Mouse (Mus musculus) forebrain, postnatal 0 days (tissue): ENCODE measurements around the gene Slc2a9. TPM values are rescaled to one million over a fixed set of nuclear protein-coding genes. Genes with fewer than 3 reads are reported as not detected.
A peak's percentile ranks its signal among the peaks of the same experiment; 100 is the strongest.
"Not testable (repeated sequence)": the region's sequence is repeated elsewhere in the genome, so short reads cannot be mapped to it uniquely, and the experiment has no call there.

Experiments
- ATAC-seq: fragments of 200-750 bp; cut with Nextera tagmentation; 2 replicates; pipeline ENCODE4 v1.8.0; 2017; ENCODE audit warnings: mild to moderate bottlenecking, moderate library complexity
- DNase-seq: peaks from one replicate; pipeline ENCODE4 v3.0.0-alpha.2; 2015
- H3K27ac ChIP-seq: fragments of 300-500 bp; sonication (generic); 2 replicates; pipeline ENCODE4 v1.5.1; 2014; ENCODE audit warnings: low read depth, mild to moderate bottlenecking, antibody characterized with exemption, low read length, moderate library complexity, mixed read lengths
- H3K27me3 ChIP-seq: fragments of 300-500 bp; sonication (generic); 2 replicates; pipeline ENCODE4 v1.6.1; 2014; ENCODE audit warnings: mild to moderate bottlenecking, low read length, mixed read lengths; ENCODE audit not compliant: insufficient read depth
- H3K36me3 ChIP-seq: fragments of 300-500 bp; sonication (generic); 2 replicates; pipeline ENCODE4 v1.6.1; 2014; ENCODE audit warnings: mild to moderate bottlenecking, moderate library complexity; ENCODE audit not compliant: insufficient read depth
- H3K4me1 ChIP-seq: fragments of 300-500 bp; sonication (generic); 2 replicates; pipeline ENCODE4 v1.6.1; 2014; ENCODE audit warnings: antibody characterized with exemption; ENCODE audit not compliant: insufficient read depth
- H3K4me2 ChIP-seq: fragments of 300-500 bp; sonication (generic); 2 replicates; pipeline ENCODE4 v1.6.1; 2014; ENCODE audit warnings: low read depth, mild to moderate bottlenecking, moderate library complexity
- H3K4me3 ChIP-seq: fragments of 300-500 bp; sonication (generic); 2 replicates; pipeline ENCODE4 v1.5.1; 2014; ENCODE audit warnings: low read depth, low read length, mixed read lengths
- H3K9ac ChIP-seq: fragments of 300-500 bp; sonication (generic); 2 replicates; pipeline ENCODE4 v1.6.1; 2014; ENCODE audit warnings: mild to moderate bottlenecking
- H3K9me3 ChIP-seq: fragments of 300-500 bp; sonication (generic); 2 replicates; pipeline ENCODE4 v1.6.1; 2016; ENCODE audit warnings: low read length
- CTCF ChIP-seq: sonication (generic); IDR thresholded peaks from 2 replicates; pipeline ENCODE4 v1.5.1; 2016; ENCODE audit warnings: antibody characterized with exemption, control low read depth, low read depth
- WGBS: fragments of 180-500 bp; shearing (Covaris S2); extraction: QIAGEN DNeasy Blood & Tissue Kit; methylation state at CpG from one replicate; pipeline ENCODE4 v1.1.7; 2014; 5-methylcytosine and 5-hydroxymethylcytosine counted together
- polyA plus RNA-seq: library from polyadenylated mRNA; unstranded; fragments of >200 nt; fragmentation: Nextera tagmentation; extraction: Ambion mirVana; gene quantifications from 2 replicates; pipeline ENCODE4 v1.2.1, GENCODE M21; 2015
- total RNA-seq: library from RNA; depleted of rRNA; stranded (reverse); fragments of >200 nt; gene quantifications from 2 replicates; pipeline ENCODE4 v1.2.3, GENCODE M21; 2014

The Slc2a9 gene
- total and polyA plus RNA-seq, 2 experiments from 2014 or later = 0.81 to 5.0 TPM

DNA sequence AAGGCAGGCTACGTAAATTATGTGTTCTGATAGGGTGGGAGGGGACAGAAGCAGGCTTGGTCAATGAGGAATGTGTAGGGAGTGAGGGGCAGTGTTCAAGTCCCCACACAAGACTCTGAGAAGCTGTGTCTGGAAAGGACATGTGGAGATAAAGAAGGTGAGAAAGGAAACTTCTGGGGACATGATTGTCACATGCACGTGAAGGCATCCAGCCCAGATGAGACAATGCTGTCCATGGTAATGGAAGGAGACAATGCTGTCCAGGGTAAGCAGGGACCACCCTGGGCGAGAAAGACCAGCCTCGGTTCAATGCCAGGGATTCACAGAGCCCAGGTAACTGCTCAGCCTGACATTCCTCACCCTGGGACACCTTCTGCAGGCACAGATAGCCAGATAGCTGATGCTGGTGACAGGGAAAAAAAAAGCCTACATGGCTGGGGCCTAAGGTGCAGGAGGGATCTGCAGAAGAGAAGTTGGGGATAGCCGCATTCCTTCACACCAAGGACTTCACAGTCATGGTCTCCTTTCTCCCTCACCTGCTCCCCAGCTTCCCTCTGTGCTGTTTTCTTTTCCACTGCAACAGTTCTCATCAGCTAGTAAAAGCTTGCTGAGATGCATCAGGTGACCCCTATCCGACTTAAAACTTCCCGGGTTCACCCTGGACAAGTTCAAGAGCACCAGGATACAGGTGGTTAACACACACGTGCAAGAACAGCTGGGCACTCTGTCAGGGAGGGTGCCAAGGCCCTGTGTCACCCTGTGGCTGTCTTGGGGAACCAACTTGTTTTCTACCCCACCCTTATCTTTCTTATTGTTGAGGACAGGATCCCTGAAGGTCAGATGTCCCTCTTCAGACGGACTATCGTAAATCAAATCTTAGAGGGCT lies 21.9 kb downstream of the Slc2a9 start:
- H3K27me3 ChIP-seq = no peaks in the 10 kb centered on the region
- WGBS = 85% methylated on average over 10 of the region's 10 CpGs
- H3K9me3 ChIP-seq = no peaks in the 10 kb centered on the region
- peaks cover 7% of the 10 kb centered on the region; the same call in 1 of the 2 replicates for H3K4me1 ChIP-seq
- no peak overlapping the region for H3K27ac ChIP-seq
- H3K4me3 ChIP-seq = no peak overlapping the region
- DNase-seq (no peak), ATAC-seq (no peak)
- no peak overlapping the region for H3K4me2 ChIP-seq
- no peak for TF ChIP-seq CTCF
- H3K9ac ChIP-seq = no peak overlapping the region
- H3K36me3 ChIP-seq = no peaks in the 10 kb centered on the region

DNA sequence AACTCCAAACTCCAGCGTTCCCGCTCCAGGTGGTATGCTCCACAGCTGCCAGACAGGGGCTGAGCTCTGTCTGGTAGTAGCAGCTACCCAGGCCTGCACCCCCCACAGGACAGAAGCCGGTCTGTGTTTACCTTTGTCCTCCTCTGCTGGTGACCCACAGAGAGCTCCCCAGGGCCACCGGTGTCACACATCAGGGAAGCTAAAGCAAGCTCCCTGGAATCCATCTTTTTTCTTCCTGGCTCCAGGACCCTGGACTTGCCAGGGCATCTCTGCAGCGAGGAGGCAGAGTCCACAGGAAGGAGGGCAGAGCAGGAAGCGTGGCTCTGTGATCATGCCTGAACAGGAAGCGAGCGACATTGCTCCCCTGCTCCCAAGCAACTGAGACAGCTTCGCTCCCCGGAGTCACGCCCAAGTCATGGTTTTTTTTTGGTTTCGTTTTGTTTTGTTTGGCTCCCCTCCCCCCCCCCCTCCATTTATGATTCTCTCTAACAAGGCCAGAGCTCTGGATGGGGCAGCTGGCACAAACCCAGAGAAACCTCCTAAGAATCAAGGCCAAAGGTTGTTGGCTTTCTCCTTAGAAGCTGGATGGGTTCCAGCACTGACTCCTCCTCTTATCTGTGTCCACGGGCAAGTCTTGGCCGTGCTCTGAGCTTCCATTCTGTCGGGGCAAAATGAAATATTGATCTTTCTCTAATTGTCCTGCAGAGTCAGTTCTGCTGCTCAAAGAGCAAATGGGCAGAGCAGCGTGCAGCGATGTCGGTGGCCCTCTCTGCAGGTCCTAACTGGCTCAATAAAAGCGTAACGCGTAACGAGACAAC lies 22.8 kb downstream of the Slc2a9 start:
- Histone ChIP-seq H3K36me3 (no peaks in the 10 kb centered on the region), H3K9ac (peak overlapping the region; percentile 41), H3K4me1 (peaks cover 7% of the 10 kb centered on the region; the same call in 1 of the 2 replicates), H3K9me3 (no peaks in the 10 kb centered on the region), H3K4me3 (peak overlapping the region; percentile 11; the same call in 1 of the 2 replicates), H3K4me2 (peak overlapping the region; percentile 41), H3K27ac (peak overlapping the region; percentile 22; the same call in 1 of the 2 replicates), H3K27me3 (no peaks in the 10 kb centered on the region)
- no peak for TF ChIP-seq CTCF
- 25% methylated on average over 22 of the region's 22 CpGs for WGBS
- ATAC-seq = peak; percentile 75
- DNase-seq = peak; percentile 45

DNA sequence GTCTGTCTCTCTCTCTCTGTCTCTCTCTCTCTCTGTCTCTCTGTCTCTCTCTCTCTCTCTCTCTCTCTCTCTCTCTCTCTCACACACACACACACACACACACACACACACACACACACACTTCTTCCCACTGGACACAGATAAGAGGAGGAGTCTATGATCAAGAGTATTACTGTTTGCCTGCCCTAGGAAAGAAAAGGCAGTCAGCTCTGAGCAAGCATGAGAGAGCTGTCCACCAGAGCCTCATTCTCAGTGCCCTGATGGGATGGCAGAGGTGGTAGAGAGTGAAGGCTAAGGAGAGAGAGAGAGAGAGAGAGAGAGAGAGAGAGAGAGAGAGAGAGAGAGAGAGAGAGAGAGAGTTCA lies 23.4 kb downstream of the Slc2a9 start:
- Histone ChIP-seq H3K4me3 (0 out of 2 replicates have a peak overlapping the region, but pooled peaks have one; percentile 11), H3K4me2 (peak overlapping the region; percentile 41)
- H3K9ac ChIP-seq, DNase-seq, H3K36me3 ChIP-seq, H3K27ac ChIP-seq, H3K4me1 ChIP-seq, H3K27me3 ChIP-seq, H3K9me3 ChIP-seq: not testable (repeated sequence)
- peak; percentile 55 for ATAC-seq

DNA sequence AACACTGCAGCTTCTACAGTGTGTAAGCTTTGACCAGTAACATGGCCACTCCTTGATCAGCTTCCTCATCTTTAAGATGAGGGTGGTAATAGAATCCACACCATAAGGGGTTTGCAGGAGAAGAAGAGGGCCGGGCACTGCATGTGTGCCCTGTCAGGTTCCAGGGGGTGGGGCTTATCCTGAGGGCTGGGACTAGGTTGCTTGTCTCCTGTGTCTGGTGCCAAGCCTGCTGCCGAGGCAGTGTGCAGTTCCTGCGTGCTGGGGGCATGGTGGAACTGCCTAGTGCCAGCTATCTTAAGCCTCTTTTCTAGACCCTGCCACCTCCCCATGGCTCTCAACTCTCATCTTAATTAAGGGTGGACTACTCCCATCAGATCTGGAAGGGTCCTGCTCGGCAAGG lies 23.9 kb downstream of the Slc2a9 start:
- TF ChIP-seq CTCF = no peak
- no peaks in the 10 kb centered on the region for H3K9me3 ChIP-seq
- H3K27me3 ChIP-seq = no peaks in the 10 kb centered on the region
- H3K36me3 ChIP-seq = no peaks in the 10 kb centered on the region
- peak; percentile 67 for ATAC-seq
- no peak overlapping the region for H3K4me2 ChIP-seq
- WGBS = 14% methylated on average over 3 of the region's 4 CpGs
- no peak overlapping the region for H3K9ac ChIP-seq
- no peak overlapping the region for H3K4me3 ChIP-seq
- no peak overlapping the region for H3K27ac ChIP-seq
- H3K4me1 ChIP-seq = peaks cover 7% of the 10 kb centered on the region; the same call in 1 of the 2 replicates
- no peak for DNase-seq

DNA sequence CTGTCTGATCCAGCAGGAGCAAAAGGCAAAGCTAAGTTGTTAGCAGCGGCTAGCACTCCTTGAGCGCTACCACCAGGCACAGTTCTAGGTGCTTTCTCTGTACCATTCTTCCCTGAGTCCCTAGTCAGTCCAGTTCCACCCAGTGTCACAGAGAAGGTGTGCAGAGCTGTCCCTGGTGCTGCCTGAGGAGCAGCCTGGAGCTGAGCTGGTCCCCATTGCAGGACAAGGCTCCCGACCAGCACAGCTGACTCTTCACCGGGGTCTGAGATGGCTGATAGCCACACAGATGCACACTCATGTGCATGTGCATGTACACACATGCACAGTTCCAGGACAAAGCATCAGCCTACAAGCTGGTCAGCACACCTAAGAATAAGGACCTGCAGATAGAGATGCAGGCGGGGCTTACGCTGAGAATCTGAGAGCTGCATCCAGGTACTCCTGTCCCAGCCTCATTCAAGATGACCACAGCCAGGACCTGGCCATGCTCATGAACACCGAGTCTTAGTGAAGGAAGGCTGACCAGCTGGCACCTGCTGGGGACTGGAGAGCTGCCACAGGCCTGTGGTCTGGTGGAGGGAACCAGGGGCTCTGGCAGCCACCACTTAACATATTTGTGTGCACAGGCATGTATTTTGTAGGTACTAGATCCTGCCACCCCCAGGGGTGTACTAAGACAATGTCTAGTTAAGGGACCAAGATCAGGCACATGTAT lies 25.1 kb downstream of the Slc2a9 start:
- TF ChIP-seq CTCF = no peak
- H3K27ac ChIP-seq = no peak overlapping the region
- no peak overlapping the region for H3K4me2 ChIP-seq
- H3K27me3 ChIP-seq = no peaks in the 10 kb centered on the region
- H3K36me3 ChIP-seq = no peaks in the 10 kb centered on the region
- H3K4me1 ChIP-seq = peaks cover 7% of the 10 kb centered on the region; the same call in 1 of the 2 replicates
- ATAC-seq (no peak), DNase-seq (no peak)
- no peaks in the 10 kb centered on the region for H3K9me3 ChIP-seq
- WGBS = 90% methylated on average over 7 of the region's 7 CpGs
- no peak overlapping the region for H3K4me3 ChIP-seq
- H3K9ac ChIP-seq = no peak overlapping the region

DNA sequence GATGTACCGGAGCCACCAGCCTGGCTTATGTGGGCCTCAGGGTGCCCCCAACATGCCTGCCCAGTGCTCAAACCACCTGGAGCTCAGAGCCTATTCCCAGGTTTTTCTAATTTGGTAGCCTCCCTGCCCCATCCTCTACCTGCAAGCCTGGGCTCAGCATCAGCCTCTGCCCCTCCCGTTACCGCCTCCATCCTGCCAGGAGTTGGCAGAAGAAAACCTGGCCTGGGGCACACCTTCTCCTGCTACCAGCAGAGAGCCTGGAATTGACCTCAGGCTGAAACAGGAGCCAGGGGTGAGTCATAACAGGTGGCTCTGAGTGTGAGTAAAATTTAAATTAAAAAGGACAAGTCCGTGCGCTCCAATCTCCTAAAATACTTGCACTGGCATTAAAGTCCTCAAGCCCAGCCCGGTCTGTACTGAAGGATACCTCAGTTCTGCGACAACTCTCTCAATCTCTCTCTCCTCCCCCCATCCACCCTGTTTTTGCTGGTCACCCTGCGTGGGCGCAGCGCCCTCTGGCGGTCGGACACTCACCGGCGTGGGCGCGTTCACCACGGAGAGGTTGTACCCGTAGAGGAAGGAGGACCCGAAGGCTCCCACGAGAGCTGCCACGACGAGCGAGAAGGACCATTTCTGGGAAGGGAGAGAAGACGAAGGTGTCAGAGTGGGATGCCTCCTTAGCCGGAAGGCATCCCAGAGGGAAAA lies 25.9 kb downstream of the Slc2a9 start:
- H3K36me3 ChIP-seq = no peaks in the 10 kb centered on the region
- H3K4me3 ChIP-seq = no peak overlapping the region
- 88% methylated on average over 25 of the region's 25 CpGs for WGBS

More for the DNA sequence above, 25.9 kb downstream of the Slc2a9 start:
- Histone ChIP-seq H3K9me3 (no peaks in the 10 kb centered on the region), H3K4me2 (no peak overlapping the region), H3K9ac (no peak overlapping the region), H3K27me3 (no peaks in the 10 kb centered on the region), H3K27ac (no peak overlapping the region), H3K4me1 (peaks cover 7% of the 10 kb centered on the region; the same call in 1 of the 2 replicates)
- TF ChIP-seq CTCF = peak; percentile 39; the same call in 1 of the 2 replicates
- no peak for ATAC-seq
- no peak for DNase-seq
